Mouse (Mus musculus): ENCODE measurements around the gene Gm14692. TPM values are rescaled to one million over a fixed set of nuclear protein-coding genes. Genes with fewer than 3 reads are reported as not detected.

Gene Gm14692
- not detected for polyA plus RNA-seq (2017; shearing (Covaris generic))

GRCm38 (mm10) chrX:67695398-67695797 lies at the start of gene Gm14692:
Gene Gm14692, plus strand, starts transcription at chrX:67695698.

GRCm38 (mm10) chrX:67693462-67693861 lies 2.0 kb upstream of the Gm14692 start, which contains the start of gene Gm1140:
Gene Gm1140, minus strand, starts transcription at chrX:67693562.

Other genes with a start within 250 kb of the Gm14692 start
- gene Gm1140, start 2.1 kb upstream of the Gm14692 start, polyA plus RNA-seq (2017; shearing (Covaris generic)) = not detected
- gene 4933436I01Rik, start 225.8 kb downstream of the Gm14692 start, polyA plus RNA-seq (2017; shearing (Covaris generic)) = not detected

Data from inflammation-experienced regulatory T-cells (primary cell).